Mouse (Mus musculus) hindbrain, embryonic 16.5 days (tissue): ENCODE measurements around the gene Elfn2. TPM values are rescaled to one million over a fixed set of nuclear protein-coding genes. Genes with fewer than 3 reads are reported as not detected.
A peak's percentile ranks its signal among the peaks of the same experiment; 100 is the strongest.

Experiments used
- ATAC-seq: fragments of 200-750 bp; cut with Nextera tagmentation; 2 replicates; pipeline ENCODE4 v1.8.0; 2017; ENCODE audit warnings: moderate TSS enrichment, moderate library complexity
- H3K27ac ChIP-seq: fragments of 300-500 bp; sonication (generic); 2 replicates; pipeline ENCODE4 v1.5.1; 2014; ENCODE audit warnings: low read depth, mild to moderate bottlenecking, control low read depth, low read length, moderate library complexity
- H3K27me3 ChIP-seq: fragments of 300-500 bp; sonication (generic); replicated peaks from 2 replicates; pipeline ENCODE4 v1.6.1; 2014; ENCODE audit warnings: low read length; ENCODE audit not compliant: control insufficient read depth, insufficient read depth
- H3K36me3 ChIP-seq: fragments of 300-500 bp; sonication (generic); 2 replicates; pipeline ENCODE4 v1.6.1; 2014; ENCODE audit warnings: mild to moderate bottlenecking, low read length, moderate library complexity, mixed read lengths; ENCODE audit not compliant: control insufficient read depth, insufficient read depth
- H3K4me1 ChIP-seq: fragments of 300-500 bp; sonication (generic); 2 replicates; pipeline ENCODE4 v1.6.1; 2014; ENCODE audit warnings: low read depth, low read length; ENCODE audit not compliant: control insufficient read depth, insufficient read depth
- H3K4me2 ChIP-seq: fragments of 300-500 bp; sonication (generic); 2 replicates; pipeline ENCODE4 v1.6.1; 2014; ENCODE audit warnings: mild to moderate bottlenecking, low read length, control low read depth, moderate library complexity
- H3K4me3 ChIP-seq: fragments of 300-500 bp; sonication (generic); 2 replicates; pipeline ENCODE4 v1.5.1; 2014; ENCODE audit warnings: mild to moderate bottlenecking, low read length, control low read depth, moderate library complexity
- H3K9ac ChIP-seq: fragments of 300-500 bp; sonication (generic); 2 replicates; pipeline ENCODE4 v1.6.1; 2014; ENCODE audit warnings: low read depth, mild to moderate bottlenecking, control low read depth, low read length, moderate library complexity
- H3K9me3 ChIP-seq: fragments of 300-500 bp; sonication (generic); 2 replicates; pipeline ENCODE4 v1.6.1; 2014; ENCODE audit warnings: mild to moderate bottlenecking, low read length, moderate library complexity; ENCODE audit not compliant: control insufficient read depth
- WGBS: fragments of 180-500 bp; shearing (Covaris S2); extraction: QIAGEN DNeasy Blood & Tissue Kit; methylation state at CpG from one replicate; pipeline ENCODE4 v1.1.7; 2014; 5-methylcytosine and 5-hydroxymethylcytosine counted together
- polyA plus RNA-seq: library from polyadenylated mRNA; unstranded; fragments of >200 nt; fragmentation: Nextera tagmentation; extraction: Ambion mirVana; gene quantifications from 2 replicates; pipeline ENCODE4 v1.2.1, GENCODE M21; 2015

The Elfn2 gene
- polyA plus RNA-seq, 1 experiment from 2014 or later, result 13.3 TPM

- H3K9me3 ChIP-seq, result no peaks in the 10 kb centered on the region
- whole genome bisulfite sequencing, result 27% methylated on average over 4 of the region's 4 CpGs
- H3K36me3 ChIP-seq, result no peaks in the 10 kb centered on the region
- no peak overlapping the region for H3K9ac ChIP-seq
- H3K27me3 ChIP-seq, result no peaks in the 10 kb centered on the region
- H3K27ac ChIP-seq, result no peak overlapping the region
- no peak for ATAC-seq
- no peak overlapping the region for H3K4me3 ChIP-seq
- H3K4me2 ChIP-seq, result no peak overlapping the region
- no peaks in the 10 kb centered on the region; the same call in 1 of the 2 replicates for H3K4me1 ChIP-seq
These were observed 67.4 kb downstream of the Elfn2 start for GRCm38 (mm10) chr15:78651169-78651568.

- no peak overlapping the region for H3K9ac ChIP-seq
- no peak overlapping the region for H3K4me3 ChIP-seq
- H3K27me3 ChIP-seq, result no peaks in the 10 kb centered on the region
- WGBS, result 73% methylated on average over 4 of the region's 4 CpGs
- no peaks in the 10 kb centered on the region for H3K36me3 ChIP-seq
- no peak overlapping the region for H3K4me2 ChIP-seq
- H3K4me1 ChIP-seq, result peaks cover 2% of the 10 kb centered on the region; the same call in 1 of the 2 replicates
- ATAC-seq, result no peak
- no peak overlapping the region for H3K27ac ChIP-seq
- no peaks in the 10 kb centered on the region for H3K9me3 ChIP-seq
These were observed 70.8 kb downstream of the Elfn2 start for GRCm38 (mm10) chr15:78647746-78648145.

DNA sequence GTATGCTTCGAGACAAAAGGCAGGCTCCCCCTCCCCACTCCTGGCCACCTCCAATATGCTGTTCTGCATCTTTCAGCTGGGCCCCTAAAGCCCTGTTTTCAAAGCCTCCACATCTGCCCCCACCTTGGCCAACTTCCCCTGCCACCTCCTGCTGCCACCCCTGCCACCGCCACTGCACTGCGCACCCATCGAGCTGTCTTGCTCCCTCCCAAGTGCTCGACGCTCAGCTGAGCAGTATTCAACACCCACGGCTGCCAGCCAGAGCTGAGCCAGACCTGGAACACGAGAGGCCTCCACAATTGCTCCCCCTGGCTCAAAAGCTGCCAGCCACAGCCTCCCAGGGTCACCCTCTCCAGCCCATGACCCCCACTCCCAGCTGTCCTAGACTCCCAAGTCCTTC is 74.0 kb downstream of the Elfn2 start:
- Histone ChIP-seq H3K4me1 (peaks cover 2% of the 10 kb centered on the region; the same call in 1 of the 2 replicates), H3K9ac (no peak overlapping the region), H3K36me3 (no peaks in the 10 kb centered on the region), H3K27me3 (no peaks in the 10 kb centered on the region), H3K4me3 (no peak overlapping the region), H3K4me2 (no peak overlapping the region), H3K27ac (no peak overlapping the region), H3K9me3 (no peaks in the 10 kb centered on the region)
- WGBS, result 42% methylated on average over 8 of the region's 8 CpGs
- ATAC-seq, result 0 out of 2 replicates have a peak, but pooled peaks have one; percentile 21

GRCm38 (mm10) chr15:78643633-78644032 is 74.9 kb downstream of the Elfn2 start:
- H3K9me3 ChIP-seq, result no peaks in the 10 kb centered on the region
- H3K4me1 ChIP-seq, result peaks cover 2% of the 10 kb centered on the region; the same call in 1 of the 2 replicates
- no peak overlapping the region for H3K27ac ChIP-seq
- WGBS, result 9% methylated on average over 6 of the region's 6 CpGs
- H3K4me3 ChIP-seq, result no peak overlapping the region
- H3K36me3 ChIP-seq, result no peaks in the 10 kb centered on the region
- no peak for ATAC-seq
- no peaks in the 10 kb centered on the region for H3K27me3 ChIP-seq
- no peak overlapping the region for H3K9ac ChIP-seq
- no peak overlapping the region for H3K4me2 ChIP-seq

- no peak for ATAC-seq
- 35% methylated on average over 7 of the region's 7 CpGs for WGBS
- H3K4me1 ChIP-seq, result peaks cover 23% of the 10 kb centered on the region
These were observed 83.3 kb downstream of the Elfn2 start for GRCm38 (mm10) chr15:78635231-78635630.

DNA sequence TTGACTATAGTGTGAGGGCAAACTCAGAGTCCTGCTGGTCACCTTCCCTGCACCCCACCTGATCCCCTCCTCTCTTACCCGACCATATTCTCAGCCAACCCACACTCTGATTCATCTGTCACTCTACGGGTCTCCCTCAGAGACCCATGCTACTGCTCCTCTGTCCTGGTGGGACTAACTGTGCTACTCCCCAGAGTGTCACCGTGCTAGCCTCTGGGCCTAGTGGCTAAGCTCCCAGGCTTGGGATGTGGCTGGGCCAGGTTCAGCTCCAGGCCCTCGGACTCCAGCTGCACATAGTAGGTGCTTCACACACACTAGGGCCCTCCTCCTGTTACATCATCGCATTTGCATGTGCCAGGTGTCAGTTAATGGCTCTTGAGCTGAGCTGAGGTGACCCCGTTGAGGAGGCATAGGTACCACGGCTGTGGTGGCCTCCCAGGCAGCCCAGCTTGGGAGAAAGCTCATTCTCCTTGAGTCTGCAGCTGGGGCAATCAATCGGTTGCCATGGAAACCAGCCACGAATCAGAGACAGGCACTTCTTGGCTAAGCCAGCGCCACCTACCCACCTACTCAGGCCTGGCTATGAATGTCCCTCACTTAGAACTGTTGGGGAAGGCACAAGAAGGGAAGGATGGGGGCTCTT is 84.4 kb downstream of the Elfn2 start:
- Histone ChIP-seq H3K4me2 (no peak overlapping the region), H3K27ac (peak overlapping the region; percentile 26; the same call in 1 of the 2 replicates), H3K36me3 (no peaks in the 10 kb centered on the region), H3K4me1 (peaks cover 23% of the 10 kb centered on the region), H3K27me3 (no peaks in the 10 kb centered on the region), H3K9me3 (no peaks in the 10 kb centered on the region), H3K9ac (no peak overlapping the region), H3K4me3 (no peak overlapping the region)
- ATAC-seq, result peak; percentile 77
- WGBS, result 28% methylated on average over 10 of the region's 10 CpGs

More at GRCm38 (mm10) chr15:78635231-78635630, 83.3 kb downstream of the Elfn2 start:
- no peak overlapping the region for H3K9ac ChIP-seq
- no peak overlapping the region for H3K4me3 ChIP-seq
- no peak overlapping the region for H3K27ac ChIP-seq
- H3K36me3 ChIP-seq, result no peaks in the 10 kb centered on the region
- H3K4me2 ChIP-seq, result no peak overlapping the region
- H3K9me3 ChIP-seq, result no peaks in the 10 kb centered on the region
- H3K27me3 ChIP-seq, result no peaks in the 10 kb centered on the region

GRCm38 (mm10) chr15:78633413-78633812 is 85.2 kb downstream of the Elfn2 start:
- Histone ChIP-seq H3K27me3 (no peaks in the 10 kb centered on the region), H3K27ac (peak overlapping the region; percentile 54; the same call in 1 of the 2 replicates), H3K4me1 (peaks cover 23% of the 10 kb centered on the region), H3K9ac (0 out of 2 replicates have a peak overlapping the region, but pooled peaks have one; percentile 3), H3K36me3 (no peaks in the 10 kb centered on the region), H3K4me2 (no peak overlapping the region), H3K9me3 (no peaks in the 10 kb centered on the region), H3K4me3 (no peak overlapping the region)
- ATAC-seq, result no peak
- WGBS, result 21% methylated on average over 5 of the region's 5 CpGs

DNA sequence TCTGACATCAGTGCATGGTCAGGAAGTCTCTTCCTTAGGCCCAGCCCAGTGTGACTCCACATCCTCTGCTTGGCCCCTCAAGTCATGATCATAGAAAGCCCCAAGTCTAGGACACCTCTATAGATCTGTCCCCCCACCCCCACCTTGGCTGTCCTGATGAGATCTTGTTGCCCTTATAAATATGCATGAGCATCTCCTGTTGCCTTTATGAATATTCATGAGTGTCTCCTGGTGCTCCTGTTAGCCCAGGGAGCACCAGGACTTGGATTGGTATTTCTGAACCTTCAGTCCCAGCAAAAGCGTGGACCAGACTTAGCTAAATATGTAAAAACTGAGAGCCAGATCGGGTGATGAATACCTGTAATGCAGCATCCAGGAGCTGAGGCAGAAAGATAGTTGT is 86.2 kb downstream of the Elfn2 start:
- H3K27me3 ChIP-seq, result no peaks in the 10 kb centered on the region
- no peak overlapping the region for H3K4me3 ChIP-seq
- WGBS, result 52% methylated on average over 2 of the region's 2 CpGs
- H3K36me3 ChIP-seq, result no peaks in the 10 kb centered on the region
- no peaks in the 10 kb centered on the region for H3K9me3 ChIP-seq
- H3K4me2 ChIP-seq, result no peak overlapping the region
- H3K27ac ChIP-seq, result no peak overlapping the region
- peaks cover 23% of the 10 kb centered on the region for H3K4me1 ChIP-seq
- ATAC-seq, result no peak
- H3K9ac ChIP-seq, result no peak overlapping the region

- 82% methylated on average over 13 of the region's 13 CpGs for WGBS
- ATAC-seq, result no peak
These were observed 92.3 kb downstream of the Elfn2 start for GRCm38 (mm10) chr15:78626285-78626684.

More at GRCm38 (mm10) chr15:78626285-78626684, 92.3 kb downstream of the Elfn2 start:
- Histone ChIP-seq H3K9ac (no peak overlapping the region), H3K36me3 (no peaks in the 10 kb centered on the region), H3K4me1 (peaks cover 6% of the 10 kb centered on the region; the same call in 1 of the 2 replicates), H3K27me3 (no peaks in the 10 kb centered on the region), H3K4me3 (no peak overlapping the region), H3K27ac (no peak overlapping the region), H3K4me2 (no peak overlapping the region), H3K9me3 (no peaks in the 10 kb centered on the region)
